ENCODE assay signal across 32 mouse cellular contexts in genomic region chrX:48896803-48897202, GRCm38 (mm10). TPM values are rescaled to one million over a fixed set of nuclear protein-coding genes. Genes with fewer than 3 reads are reported as not detected.
DNase-seq lines count a peak whose midpoint lies in the region; ATAC-seq and TF ChIP-seq lines count a peak whose summit lies in the region.
"Had no signal": no experiment of that assay in that cellular context is flagged by ENCODE, and none has a peak within 500 bp of the region (broad histone marks: within the 10 kb centered on the region; RNA-seq: fewer than 3 reads in every experiment).

No protein-coding gene starts in this region.

- no peak for TF ChIP-seq EP300 in liver, postnatal 0 days (IDR thresholded peaks at IDR 0.05; ENCODE audit: low read depth)
- no peak for TF ChIP-seq EP300 in liver, embryonic 14.5 days (IDR thresholded peaks at IDR 0.05; ENCODE audit: low read depth)

- no peak overlapping the region for H3K4me3 ChIP-seq in liver, postnatal 0 days (ENCODE audit: low read depth, low read length)
- H3K4me3 ChIP-seq in liver, embryonic 14.5 days (ENCODE audit: insufficient read depth in 1 of 2, low read depth in 2 of 2, low read length in 2 of 2) = no peak overlapping the region
- no peak overlapping the region for H3K4me3 ChIP-seq in intestine, postnatal 0 days (ENCODE audit: low read depth, low read length)
- H3K4me3 ChIP-seq: forebrain, embryonic 13.5 days; kidney, embryonic 15.5 days; neural tube, embryonic 13.5 days had no signal

- no peak overlapping the region for H3K27ac ChIP-seq in liver, postnatal 0 days (ENCODE audit: low read depth)
- no peak overlapping the region for H3K27ac ChIP-seq in liver, embryonic 14.5 days
- no peak overlapping the region for H3K27ac ChIP-seq in intestine, postnatal 0 days (ENCODE audit: low read depth, low read length)
- H3K27ac ChIP-seq: forebrain, embryonic 13.5 days; hindbrain, embryonic 14.5 days; kidney, embryonic 15.5 days; macrophage; neural tube, embryonic 13.5 days had no signal

- WGBS in liver, postnatal 0 days (ENCODE audit: insufficient replicate concordance) = 40% methylated on average over 6 of the region's 6 CpGs
- WGBS in liver, embryonic 14.5 days (ENCODE audit: insufficient replicate concordance) = 46% methylated on average over 6 of the region's 6 CpGs
- 44% methylated on average over 6 of the region's 6 CpGs for WGBS in intestine, postnatal 0 days

- no peaks in the 10 kb centered on the region for H3K36me3 ChIP-seq in liver, postnatal 0 days (replicated peaks; ENCODE audit: insufficient read depth, low read length)
- no peaks in the 10 kb centered on the region for H3K36me3 ChIP-seq in liver, embryonic 14.5 days (replicated peaks; ENCODE audit: control insufficient read depth, insufficient read depth, low read depth)
- no peaks in the 10 kb centered on the region for H3K36me3 ChIP-seq in intestine, postnatal 0 days (ENCODE audit: control insufficient read depth, insufficient read depth)
- H3K36me3 ChIP-seq: G1E; kidney, embryonic 15.5 days; neural tube, embryonic 13.5 days had no signal

- no peaks in the 10 kb centered on the region for H3K27me3 ChIP-seq in liver, postnatal 0 days (ENCODE audit: insufficient read depth, low read length)
- H3K27me3 ChIP-seq in liver, embryonic 14.5 days (ENCODE audit: control insufficient read depth, insufficient read depth, low read length) = no peaks in the 10 kb centered on the region
- no peaks in the 10 kb centered on the region for H3K27me3 ChIP-seq in intestine, postnatal 0 days (replicated peaks; ENCODE audit: control insufficient read depth, insufficient read depth, low read length)
- H3K27me3 ChIP-seq: forebrain, embryonic 13.5 days; kidney, embryonic 15.5 days; neural tube, embryonic 13.5 days had no signal

- ATAC-seq in liver, postnatal 0 days = no peak
- ATAC-seq in liver, embryonic 14.5 days (ENCODE audit: insufficient read depth) = peak; percentile 58
- ATAC-seq in intestine, postnatal 0 days = no peak
- ATAC-seq: forebrain, embryonic 13.5 days had no signal

- TF ChIP-seq CTCF in liver, postnatal 0 days (IDR thresholded peaks at IDR 0.05; ENCODE audit: low read depth) = no peak
- TF ChIP-seq CTCF in liver, embryonic 14.5 days (IDR thresholded peaks at IDR 0.05; ENCODE audit: low read depth) = no peak
- no peak for TF ChIP-seq CTCF in intestine, postnatal 0 days (IDR thresholded peaks at IDR 0.05; ENCODE audit: low read depth)

- H3K9ac ChIP-seq in liver, postnatal 0 days (replicated peaks) = no peak overlapping the region
- H3K9ac ChIP-seq in liver, embryonic 14.5 days (replicated peaks) = no peak overlapping the region
- no peak overlapping the region for H3K9ac ChIP-seq in intestine, postnatal 0 days (ENCODE audit: low read depth, low read length)
- H3K9ac ChIP-seq: forebrain, embryonic 13.5 days; hindbrain, embryonic 14.5 days; kidney, embryonic 15.5 days; neural tube, embryonic 13.5 days had no signal

- H3K4me2 ChIP-seq in liver, postnatal 0 days (ENCODE audit: low read depth, low read length) = no peak overlapping the region
- no peak overlapping the region for H3K4me2 ChIP-seq in liver, embryonic 14.5 days (ENCODE audit: low read depth)
- no peak overlapping the region for H3K4me2 ChIP-seq in intestine, postnatal 0 days (replicated peaks; ENCODE audit: low read depth)
- H3K4me2 ChIP-seq: forebrain, embryonic 13.5 days; heart, embryonic 11.5 days; hindbrain, embryonic 14.5 days; kidney, embryonic 15.5 days; neural tube, embryonic 13.5 days had no signal

- peak; percentile 4 for DNase-seq in liver
- no peak for DNase-seq in liver, postnatal 0 days
- DNase-seq in embryo, embryonic 11 days = peak; percentile 19
- DNase-seq in liver, embryonic 14.5 days (ENCODE audit: low read depth in 3 of 3, low spot score in 3 of 3) = peak in 1 of 3 experiments; percentile 2
- DNase-seq in frontal cortex, postnatal 36 days (ENCODE audit: low spot score in 2 of 2) = no peak
- DNase-seq in cerebellum, adult 9-10 months = no peak
- DNase-seq: adrenal gland, postnatal 10 days; cerebellum, adult 11 months; cerebellum, adult 9-11 months; gastrocnemius, postnatal 25 days; heart, adult 11 months; heart, postnatal 36 days; kidney, adult 11 months; kidney, postnatal 25 days; lung, postnatal 10 days; right cerebral cortex, postnatal 14 days; spleen, adult 18-20 months; thymus, postnatal 14 days had no signal

- no peaks in the 10 kb centered on the region for H3K4me1 ChIP-seq in liver, postnatal 0 days (ENCODE audit: insufficient read depth)
- H3K4me1 ChIP-seq in liver, embryonic 14.5 days (replicated peaks; ENCODE audit: control insufficient read depth in 2 of 2, insufficient read depth in 2 of 2, low read length in 1 of 2) = no peaks in the 10 kb centered on the region
- H3K4me1 ChIP-seq in intestine, postnatal 0 days (replicated peaks; ENCODE audit: control insufficient read depth, insufficient read depth, low read length) = no peaks in the 10 kb centered on the region
- H3K4me1 ChIP-seq: forebrain, embryonic 13.5 days; kidney, embryonic 15.5 days; neural tube, embryonic 13.5 days had no signal

- H3K9me3 ChIP-seq in liver, postnatal 0 days (ENCODE audit: low read length) = no peaks in the 10 kb centered on the region
- no peaks in the 10 kb centered on the region for H3K9me3 ChIP-seq in liver, embryonic 14.5 days (ENCODE audit: control insufficient read depth, low read length)
- no peaks in the 10 kb centered on the region for H3K9me3 ChIP-seq in intestine, postnatal 0 days (ENCODE audit: control insufficient read depth)
- H3K9me3 ChIP-seq: forebrain, embryonic 13.5 days; G1E; kidney, embryonic 15.5 days; neural tube, embryonic 13.5 days had no signal

RNA-seq across cellular contexts. Expression of gene Gm595, which starts 19.3 kb away (rescaled TPM):
- 0.06 TPM in 1 of 2 replicates, not detected in the other for polyA plus RNA-seq in liver, postnatal 0 days (2015; fragmentation: Nextera tagmentation; extraction: Ambion mirVana)
- polyA plus RNA-seq in liver, embryonic 14.5 days (2012; rRNA removed) = 0.03 TPM in 1 of 2 replicates, not detected in the other
- polyA plus RNA-seq in liver, embryonic 14.5 days (2014; fragmentation: Nextera tagmentation; extraction: Ambion mirVana) = 0.06 TPM in 1 of 2 replicates, not detected in the other
- not detected in 2 replicates for polyA plus RNA-seq in intestine, postnatal 0 days (2015; fragmentation: Nextera tagmentation; extraction: Ambion mirVana)
- polyA plus RNA-seq: embryonic facial prominence, embryonic 11.5 days; forebrain, embryonic 13.5 days; G1E; heart, embryonic 11.5 days; heart, embryonic 16.5 days; hindbrain, embryonic 14.5 days; kidney, embryonic 15.5 days; limb, embryonic 11.5 days; liver, adult 2 months; macrophage; neural tube, embryonic 13.5 days; stomach, embryonic 16.5 days; urinary bladder, adult 2 months had no signal

Comparison
In these comparisons a context has a peak if more than half of its experiments do, and no peak if none do; other contexts are left out.
1. DNase-seq: peak in liver (single experiment) and embryo, embryonic 11 days (single experiment); none in liver, postnatal 0 days (single experiment), frontal cortex, postnatal 36 days (0 of 2) and cerebellum, adult 9-10 months (single experiment).